Mouse (Mus musculus): ENCODE results near the gene Snd1. TPM values are rescaled to one million over a fixed set of nuclear protein-coding genes. Genes with fewer than 3 reads are reported as not detected.
A peak's percentile ranks its signal among the peaks of the same experiment; 100 is the strongest.

Gene Snd1
- polyA plus RNA-seq, 1 experiment from 2014 or later, result 110 TPM

- DNase-seq (ENCODE audit: extremely low spot score, low spot score), result no peak
- Histone ChIP-seq H3K27ac (0 out of 2 replicates have a peak overlapping the region, but pooled peaks have one; percentile 35), H3K4me1 (peaks cover 32% of the 10 kb centered on the region), H3K27me3 (ENCODE audit: poor library complexity, severe bottlenecking) (no peaks in the 10 kb centered on the region), H3K4me3 (no peak overlapping the region), H3K36me3 (replicated peaks) (no peaks in the 10 kb centered on the region), H3K9me3 (no peaks in the 10 kb centered on the region)
- WGBS, result 72% methylated on average over 3 of the region's 3 CpGs
Observed at GRCm38 (mm10) chr6:28618299-28618698, 143.4 kb downstream of the Snd1 start.

GRCm38 (mm10) chr6:28618751-28619153, 143.8 kb downstream of the Snd1 start:
- H3K4me1 ChIP-seq, result peaks cover 36% of the 10 kb centered on the region
- 80% methylated on average over 7 of the region's 7 CpGs for WGBS
- H3K9me3 ChIP-seq, result no peaks in the 10 kb centered on the region
- no peak overlapping the region for H3K4me3 ChIP-seq
- no peaks in the 10 kb centered on the region for H3K36me3 ChIP-seq (replicated peaks)
- 0 out of 2 replicates have a peak overlapping the region, but pooled peaks have one; percentile 44 for H3K27ac ChIP-seq
- H3K27me3 ChIP-seq (ENCODE audit: poor library complexity, severe bottlenecking), result no peaks in the 10 kb centered on the region
- no peak for DNase-seq (ENCODE audit: extremely low spot score, low spot score)

GRCm38 (mm10) chr6:28621431-28621830, 146.5 kb downstream of the Snd1 start:
- Histone ChIP-seq H3K36me3 (replicated peaks) (peaks cover 7% of the 10 kb centered on the region), H3K27me3 (ENCODE audit: poor library complexity, severe bottlenecking) (no peaks in the 10 kb centered on the region), H3K4me3 (no peak overlapping the region), H3K9me3 (no peaks in the 10 kb centered on the region), H3K27ac (0 out of 2 replicates have a peak overlapping the region, but pooled peaks have one; percentile 5), H3K4me1 (peaks cover 32% of the 10 kb centered on the region)
- no peak for DNase-seq (ENCODE audit: extremely low spot score, low spot score)
- WGBS, result 88% methylated on average over 4 of the region's 4 CpGs

- Histone ChIP-seq H3K4me1 (peaks cover 32% of the 10 kb centered on the region), H3K36me3 (replicated peaks) (peaks cover 10% of the 10 kb centered on the region)
- WGBS, result 90% methylated on average over 5 of the region's 5 CpGs
Observed at GRCm38 (mm10) chr6:28621961-28622360, 147.0 kb downstream of the Snd1 start.

GRCm38 (mm10) chr6:28622522-28622921, 147.6 kb downstream of the Snd1 start:
- Histone ChIP-seq H3K4me3 (no peak overlapping the region), H3K27me3 (ENCODE audit: poor library complexity, severe bottlenecking) (no peaks in the 10 kb centered on the region), H3K27ac (no peak overlapping the region), H3K4me1 (peaks cover 32% of the 10 kb centered on the region), H3K36me3 (replicated peaks) (peaks cover 10% of the 10 kb centered on the region), H3K9me3 (no peaks in the 10 kb centered on the region)
- DNase-seq (ENCODE audit: extremely low spot score, low spot score), result no peak
- 89% methylated on average over 6 of the region's 6 CpGs for WGBS

More at GRCm38 (mm10) chr6:28621961-28622360, 147.0 kb downstream of the Snd1 start:
- no peak for DNase-seq (ENCODE audit: extremely low spot score, low spot score)
- H3K27ac ChIP-seq, result no peak overlapping the region
- H3K9me3 ChIP-seq, result no peaks in the 10 kb centered on the region
- H3K27me3 ChIP-seq (ENCODE audit: poor library complexity, severe bottlenecking), result no peaks in the 10 kb centered on the region
- no peak overlapping the region for H3K4me3 ChIP-seq

- DNase-seq (ENCODE audit: extremely low spot score, low spot score), result no peak
- H3K36me3 ChIP-seq (replicated peaks), result peaks cover 10% of the 10 kb centered on the region
- WGBS, result 82% methylated on average over 3 of the region's 3 CpGs
- no peak overlapping the region for H3K27ac ChIP-seq
- H3K27me3 ChIP-seq (ENCODE audit: poor library complexity, severe bottlenecking), result no peaks in the 10 kb centered on the region
- peaks cover 30% of the 10 kb centered on the region for H3K4me1 ChIP-seq
- no peaks in the 10 kb centered on the region for H3K9me3 ChIP-seq
- no peak overlapping the region for H3K4me3 ChIP-seq
Observed at GRCm38 (mm10) chr6:28622963-28623362, 148.0 kb downstream of the Snd1 start.

GRCm38 (mm10) chr6:28628408-28628807, 153.5 kb downstream of the Snd1 start:
- Histone ChIP-seq H3K36me3 (replicated peaks) (peaks cover 10% of the 10 kb centered on the region), H3K4me3 (no peak overlapping the region), H3K4me1 (peaks cover 41% of the 10 kb centered on the region)

GRCm38 (mm10) chr6:28629866-28630265, 154.9 kb downstream of the Snd1 start:
- DNase-seq (ENCODE audit: extremely low spot score, low spot score), result no peak
- Histone ChIP-seq H3K36me3 (replicated peaks) (peaks cover 10% of the 10 kb centered on the region), H3K27me3 (ENCODE audit: poor library complexity, severe bottlenecking) (no peaks in the 10 kb centered on the region), H3K9me3 (no peaks in the 10 kb centered on the region), H3K4me3 (no peak overlapping the region), H3K27ac (no peak overlapping the region), H3K4me1 (peaks cover 38% of the 10 kb centered on the region)
- 70% methylated on average over 2 of the region's 2 CpGs for WGBS

More at GRCm38 (mm10) chr6:28628408-28628807, 153.5 kb downstream of the Snd1 start:
- no peak for DNase-seq (ENCODE audit: extremely low spot score, low spot score)
- no peaks in the 10 kb centered on the region for H3K27me3 ChIP-seq (ENCODE audit: poor library complexity, severe bottlenecking)
- 63% methylated on average over 1 of the region's 1 CpGs for WGBS
- H3K27ac ChIP-seq, result no peak overlapping the region; the same call in 1 of the 2 replicates
- no peaks in the 10 kb centered on the region for H3K9me3 ChIP-seq

- Histone ChIP-seq H3K36me3 (replicated peaks) (peaks cover 8% of the 10 kb centered on the region), H3K27ac (no peak overlapping the region), H3K4me1 (peaks cover 44% of the 10 kb centered on the region), H3K4me3 (no peak overlapping the region), H3K9me3 (no peaks in the 10 kb centered on the region), H3K27me3 (ENCODE audit: poor library complexity, severe bottlenecking) (no peaks in the 10 kb centered on the region)
- no peak for DNase-seq (ENCODE audit: extremely low spot score, low spot score)
- 85% methylated on average over 2 of the region's 2 CpGs for WGBS
Observed at GRCm38 (mm10) chr6:28630926-28631325, 156.0 kb downstream of the Snd1 start.

GRCm38 (mm10) chr6:28633120-28633519, 158.2 kb downstream of the Snd1 start:
- no peak for DNase-seq (ENCODE audit: extremely low spot score, low spot score)
- WGBS, result 49% methylated on average over 2 of the region's 2 CpGs
- Histone ChIP-seq H3K36me3 (replicated peaks) (no peaks in the 10 kb centered on the region), H3K27me3 (ENCODE audit: poor library complexity, severe bottlenecking) (no peaks in the 10 kb centered on the region), H3K27ac (peak overlapping the region; percentile 69), H3K4me1 (peaks cover 51% of the 10 kb centered on the region), H3K9me3 (no peaks in the 10 kb centered on the region), H3K4me3 (no peak overlapping the region)

GRCm38 (mm10) chr6:28633656-28634055, 158.7 kb downstream of the Snd1 start:
- no peak for DNase-seq (ENCODE audit: extremely low spot score, low spot score)
- H3K4me3 ChIP-seq, result no peak overlapping the region
- 0 out of 2 replicates have a peak overlapping the region, but pooled peaks have one; percentile 69 for H3K27ac ChIP-seq
- peaks cover 51% of the 10 kb centered on the region for H3K4me1 ChIP-seq
- H3K9me3 ChIP-seq, result no peaks in the 10 kb centered on the region
- WGBS, result 78% methylated on average over 3 of the region's 3 CpGs
- no peaks in the 10 kb centered on the region for H3K27me3 ChIP-seq (ENCODE audit: poor library complexity, severe bottlenecking)
- no peaks in the 10 kb centered on the region for H3K36me3 ChIP-seq (replicated peaks)

GRCm38 (mm10) chr6:28635092-28635491, 160.2 kb downstream of the Snd1 start:
- Histone ChIP-seq H3K4me1 (peaks cover 39% of the 10 kb centered on the region), H3K4me3 (no peak overlapping the region), H3K27me3 (ENCODE audit: poor library complexity, severe bottlenecking) (no peaks in the 10 kb centered on the region), H3K9me3 (no peaks in the 10 kb centered on the region), H3K36me3 (replicated peaks) (no peaks in the 10 kb centered on the region), H3K27ac (no peak overlapping the region)
- WGBS, result 84% methylated on average over 1 of the region's 1 CpGs
- no peak for DNase-seq (ENCODE audit: extremely low spot score, low spot score)

- DNase-seq (ENCODE audit: extremely low spot score, low spot score), result no peak
- Histone ChIP-seq H3K4me3 (no peak overlapping the region), H3K27me3 (ENCODE audit: poor library complexity, severe bottlenecking) (no peaks in the 10 kb centered on the region), H3K9me3 (no peaks in the 10 kb centered on the region), H3K4me1 (peaks cover 35% of the 10 kb centered on the region), H3K36me3 (replicated peaks) (no peaks in the 10 kb centered on the region), H3K27ac (no peak overlapping the region)
- WGBS, result 85% methylated on average over 6 of the region's 6 CpGs
Observed at GRCm38 (mm10) chr6:28635531-28636348, 160.8 kb downstream of the Snd1 start.
